Mouse (Mus musculus) lung, embryonic 16.5 days (tissue): Measurements from ENCODE around the gene Rabggtb. TPM values are rescaled to one million over a fixed set of nuclear protein-coding genes. Genes with fewer than 3 reads are reported as not detected.

Experiments used
- ATAC-seq: fragments of 200-750 bp; cut with Nextera tagmentation; 2 replicates; pipeline ENCODE4 v1.8.0; 2017; ENCODE audit warnings: low read depth, mild to moderate bottlenecking, moderate library complexity
- H3K27ac ChIP-seq: fragments of 300-500 bp; sonication (generic); 2 replicates; pipeline ENCODE4 v1.5.1; 2014; ENCODE audit warnings: mild to moderate bottlenecking, control low read depth, low read length
- H3K27me3 ChIP-seq: fragments of 300-500 bp; sonication (generic); 2 replicates; pipeline ENCODE4 v1.6.1; 2014; ENCODE audit warnings: low read depth, low read length, mixed read lengths; ENCODE audit not compliant: control insufficient read depth, insufficient read depth
- H3K36me3 ChIP-seq: fragments of 300-500 bp; sonication (generic); 2 replicates; pipeline ENCODE4 v1.6.1; 2014; ENCODE audit warnings: low read length; ENCODE audit not compliant: control insufficient read depth, insufficient read depth
- H3K4me1 ChIP-seq: fragments of 300-500 bp; sonication (generic); replicated peaks from 2 replicates; pipeline ENCODE4 v1.6.1; 2014; ENCODE audit warnings: low read length, mixed read lengths; ENCODE audit not compliant: control insufficient read depth, insufficient read depth
- H3K4me2 ChIP-seq: fragments of 300-500 bp; sonication (generic); 2 replicates; pipeline ENCODE4 v1.6.1; 2014; ENCODE audit warnings: low read depth, low read length, control low read depth
- H3K4me3 ChIP-seq: fragments of 300-500 bp; sonication (generic); 2 replicates; pipeline ENCODE4 v1.5.1; 2014; ENCODE audit warnings: mild to moderate bottlenecking, low read length, control low read depth
- H3K9ac ChIP-seq: fragments of 300-500 bp; sonication (generic); 2 replicates; pipeline ENCODE4 v1.6.1; 2014; ENCODE audit warnings: low read length, control low read depth
- H3K9me3 ChIP-seq: fragments of 300-500 bp; sonication (generic); 2 replicates; pipeline ENCODE4 v1.6.1; 2016; ENCODE audit warnings: low read length; ENCODE audit not compliant: control insufficient read depth
- WGBS: fragments of 180-500 bp; shearing (Covaris S2); extraction: QIAGEN DNeasy Blood & Tissue Kit; methylation state at CpG from one replicate; pipeline ENCODE4 v1.1.7; 2014; 5-methylcytosine and 5-hydroxymethylcytosine counted together
- polyA plus RNA-seq: library from polyadenylated mRNA; unstranded; fragments of >200 nt; fragmentation: Nextera tagmentation; extraction: Ambion mirVana; gene quantifications from 2 replicates; pipeline ENCODE4 v1.2.1, GENCODE M21; 2015

The Rabggtb gene
- polyA plus RNA-seq, 1 experiment from 2014 or later = 46.4 TPM

GRCm38 (mm10) chr3:153944335-153944990 is 31.7 kb upstream of the Rabggtb start, which contains the start of gene Acadm:
TSS of gene Acadm (minus strand) at chr3:153944632.
- ATAC-seq = peak; percentile 97
- Histone ChIP-seq H3K4me3 (peak within 1 kb of the TSS; percentile 87), H3K27me3 (no peaks in the 10 kb centered on the region), H3K27ac (peak within 1 kb of the TSS; percentile 63), H3K9ac (peak within 1 kb of the TSS; percentile 83), H3K9me3 (no peaks in the 10 kb centered on the region), H3K36me3 (no peaks in the 10 kb centered on the region), H3K4me1 (peaks cover 9% of the 10 kb centered on the region), H3K4me2 (peak within 1 kb of the TSS; percentile 66)
- WGBS = 0% methylated on average over 40 of the region's 41 CpGs

- H3K9me3 ChIP-seq = no peaks in the 10 kb centered on the region
- H3K4me3 ChIP-seq = peak overlapping the region; percentile 87
- H3K4me2 ChIP-seq = peak overlapping the region; percentile 66
- peak; percentile 67 for ATAC-seq
- peak overlapping the region; percentile 83 for H3K9ac ChIP-seq
- H3K36me3 ChIP-seq = no peaks in the 10 kb centered on the region
- H3K27ac ChIP-seq = peak overlapping the region; percentile 63
- H3K27me3 ChIP-seq = no peaks in the 10 kb centered on the region
- under 1% methylated on average over 19 of the region's 19 CpGs for WGBS
- H3K4me1 ChIP-seq = peaks cover 9% of the 10 kb centered on the region
Observed at GRCm38 (mm10) chr3:153943901-153944334, 31.1 kb upstream of the Rabggtb start.

- WGBS = 19% methylated on average over 12 of the region's 12 CpGs
- Histone ChIP-seq H3K4me2 (peak overlapping the region; percentile 66), H3K36me3 (peaks cover 4% of the 10 kb centered on the region), H3K27me3 (no peaks in the 10 kb centered on the region), H3K4me3 (peak overlapping the region; percentile 87), H3K27ac (peak overlapping the region; percentile 63), H3K4me1 (peaks cover 9% of the 10 kb centered on the region), H3K9ac (peak overlapping the region; percentile 83), H3K9me3 (no peaks in the 10 kb centered on the region)
- no peak for ATAC-seq
Observed at GRCm38 (mm10) chr3:153943003-153943640, 30.3 kb upstream of the Rabggtb start.

GRCm38 (mm10) chr3:153941613-153942012 is 28.8 kb upstream of the Rabggtb start:
- ATAC-seq = no peak
- 93% methylated on average over 13 of the region's 13 CpGs for WGBS

GRCm38 (mm10) chr3:153940486-153940885 is 27.7 kb upstream of the Rabggtb start:
- Histone ChIP-seq H3K4me3 (no peak overlapping the region), H3K36me3 (peaks cover 6% of the 10 kb centered on the region), H3K4me1 (peaks cover 9% of the 10 kb centered on the region), H3K9ac (no peak overlapping the region), H3K27ac (no peak overlapping the region), H3K27me3 (no peaks in the 10 kb centered on the region), H3K9me3 (no peaks in the 10 kb centered on the region), H3K4me2 (no peak overlapping the region)
- 88% methylated on average over 9 of the region's 9 CpGs for WGBS
- no peak for ATAC-seq

More at GRCm38 (mm10) chr3:153941613-153942012, 28.8 kb upstream of the Rabggtb start:
- no peaks in the 10 kb centered on the region for H3K9me3 ChIP-seq
- no peak overlapping the region for H3K27ac ChIP-seq
- H3K4me1 ChIP-seq = peaks cover 9% of the 10 kb centered on the region
- no peak overlapping the region for H3K4me2 ChIP-seq
- H3K27me3 ChIP-seq = no peaks in the 10 kb centered on the region
- H3K4me3 ChIP-seq = no peak overlapping the region
- peaks cover 4% of the 10 kb centered on the region for H3K36me3 ChIP-seq
- H3K9ac ChIP-seq = no peak overlapping the region

GRCm38 (mm10) chr3:153940021-153940420 is 27.2 kb upstream of the Rabggtb start:
- no peak overlapping the region for H3K4me2 ChIP-seq
- no peaks in the 10 kb centered on the region for H3K9me3 ChIP-seq
- 82% methylated on average over 8 of the region's 8 CpGs for whole genome bisulfite sequencing
- H3K27ac ChIP-seq = no peak overlapping the region
- peaks cover 6% of the 10 kb centered on the region for H3K36me3 ChIP-seq
- H3K9ac ChIP-seq = no peak overlapping the region
- no peak overlapping the region for H3K4me3 ChIP-seq
- no peak for ATAC-seq
- H3K4me1 ChIP-seq = peaks cover 8% of the 10 kb centered on the region
- H3K27me3 ChIP-seq = no peaks in the 10 kb centered on the region

GRCm38 (mm10) chr3:153937116-153937810 is 24.5 kb upstream of the Rabggtb start:
- Histone ChIP-seq H3K27me3 (no peaks in the 10 kb centered on the region), H3K4me1 (no peaks in the 10 kb centered on the region), H3K9me3 (no peaks in the 10 kb centered on the region), H3K36me3 (peaks cover 10% of the 10 kb centered on the region), H3K4me2 (no peak overlapping the region), H3K9ac (no peak overlapping the region), H3K4me3 (no peak overlapping the region), H3K27ac (no peak overlapping the region)
- 91% methylated on average over 17 of the region's 17 CpGs for WGBS
- no peak for ATAC-seq

- 86% methylated on average over 9 of the region's 9 CpGs for WGBS
- Histone ChIP-seq H3K27ac (no peak overlapping the region), H3K4me3 (no peak overlapping the region), H3K9me3 (no peaks in the 10 kb centered on the region), H3K4me1 (no peaks in the 10 kb centered on the region), H3K36me3 (peaks cover 10% of the 10 kb centered on the region), H3K4me2 (no peak overlapping the region), H3K9ac (no peak overlapping the region), H3K27me3 (no peaks in the 10 kb centered on the region)
- ATAC-seq = no peak
Observed at GRCm38 (mm10) chr3:153935878-153936277, 23.1 kb upstream of the Rabggtb start.

- no peaks in the 10 kb centered on the region for H3K4me1 ChIP-seq
- ATAC-seq = no peak
- H3K27me3 ChIP-seq = no peaks in the 10 kb centered on the region
- H3K4me3 ChIP-seq = no peak overlapping the region
- WGBS = 86% methylated on average over 5 of the region's 5 CpGs
- H3K27ac ChIP-seq = no peak overlapping the region
- no peak overlapping the region for H3K9ac ChIP-seq
- H3K9me3 ChIP-seq = no peaks in the 10 kb centered on the region
- no peak overlapping the region for H3K4me2 ChIP-seq
- H3K36me3 ChIP-seq = peaks cover 16% of the 10 kb centered on the region
Observed at GRCm38 (mm10) chr3:153932461-153932860, 19.7 kb upstream of the Rabggtb start.
